Mouse (Mus musculus): ENCODE data around the gene Xxylt1. TPM values are rescaled to one million over a fixed set of nuclear protein-coding genes. Genes with fewer than 3 reads are reported as not detected.
A peak's percentile ranks its signal among the peaks of the same experiment; 100 is the strongest.

The Xxylt1 gene
- total RNA-seq (2022), result 10 to 100 TPM; 22.1 to 26.3 (median 23.2) TPM

DNA sequence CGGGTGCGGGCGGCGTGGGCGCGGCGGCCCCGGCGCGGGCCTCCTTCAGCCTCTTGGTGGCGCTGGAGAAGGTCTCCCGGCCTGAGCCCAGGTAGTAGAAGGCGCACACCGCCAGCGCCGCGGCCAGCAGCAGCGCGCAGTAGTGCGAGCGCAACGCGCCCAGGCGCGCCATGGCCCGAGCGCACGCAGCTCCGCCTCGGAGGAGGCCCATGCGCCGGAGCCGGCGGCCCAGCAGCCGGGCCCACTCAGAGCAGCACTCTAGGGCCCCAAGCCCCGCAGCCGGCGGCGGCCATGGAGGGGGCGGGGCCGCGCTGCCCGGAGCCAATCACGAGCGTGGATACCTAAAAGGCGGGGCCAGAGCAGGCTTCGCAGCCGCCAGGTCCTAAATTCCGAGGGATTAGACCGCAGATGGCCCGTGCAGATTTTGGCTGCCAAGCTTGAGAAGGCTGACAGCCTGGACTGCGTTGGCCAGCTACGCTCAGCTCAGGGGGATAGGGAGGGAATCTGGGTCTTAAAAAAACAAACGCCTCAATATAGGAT, at the start of gene Xxylt1:
TSS of gene Xxylt1 (minus strand) at position 308 of the 540 bp plus-strand sequence.
- DNase-seq (ENCODE audit: low spot score in 2 of 2), result peak; percentile 90 to 94

- DNase-seq (ENCODE audit: low spot score in 2 of 2), result no peak
Measured at GRCm38 (mm10) chr16:31128116-31128515, 46.9 kb upstream of the Xxylt1 start.

DNA sequence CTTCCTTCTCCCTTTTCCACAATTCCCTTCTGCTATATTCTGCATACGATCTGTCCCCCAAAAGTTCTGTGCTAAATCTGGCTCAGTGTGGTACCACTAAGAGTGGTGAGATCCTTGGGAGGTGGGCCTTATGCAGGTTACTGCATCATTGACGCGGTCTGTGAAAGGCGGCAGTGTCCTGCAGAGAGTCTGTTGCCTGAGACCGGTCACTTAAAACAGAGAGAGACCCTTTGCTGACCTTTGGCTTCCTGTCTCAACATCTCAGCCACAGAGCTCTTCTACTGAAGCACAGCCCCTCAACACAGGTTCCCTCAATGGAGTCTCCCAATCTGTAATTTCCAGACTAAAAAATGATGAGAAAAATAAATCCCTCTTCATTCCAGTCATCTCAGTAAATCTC, 43.8 kb upstream of the Xxylt1 start:
- no peak for DNase-seq (ENCODE audit: low spot score in 2 of 2)

DNA sequence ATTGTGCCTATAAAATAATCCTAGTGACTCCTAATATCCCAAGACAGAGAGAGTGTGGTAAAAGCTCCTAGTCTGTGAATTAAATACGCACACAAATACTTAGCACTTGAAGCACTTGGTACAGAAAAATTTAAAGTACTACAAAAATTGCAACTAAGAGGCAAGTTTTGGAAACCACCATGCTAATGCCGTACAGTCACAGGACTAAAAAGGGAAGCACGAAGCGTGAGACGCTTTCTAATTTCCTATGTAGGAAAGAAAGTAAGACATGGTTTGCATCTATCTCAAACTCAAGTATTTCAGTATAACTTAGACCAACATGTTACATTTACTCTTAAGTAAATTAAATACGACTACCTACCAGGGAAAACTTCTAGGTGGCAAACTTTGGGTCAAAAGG, 40.4 kb upstream of the Xxylt1 start:
- no peak for DNase-seq (ENCODE audit: low spot score in 2 of 2)

DNA sequence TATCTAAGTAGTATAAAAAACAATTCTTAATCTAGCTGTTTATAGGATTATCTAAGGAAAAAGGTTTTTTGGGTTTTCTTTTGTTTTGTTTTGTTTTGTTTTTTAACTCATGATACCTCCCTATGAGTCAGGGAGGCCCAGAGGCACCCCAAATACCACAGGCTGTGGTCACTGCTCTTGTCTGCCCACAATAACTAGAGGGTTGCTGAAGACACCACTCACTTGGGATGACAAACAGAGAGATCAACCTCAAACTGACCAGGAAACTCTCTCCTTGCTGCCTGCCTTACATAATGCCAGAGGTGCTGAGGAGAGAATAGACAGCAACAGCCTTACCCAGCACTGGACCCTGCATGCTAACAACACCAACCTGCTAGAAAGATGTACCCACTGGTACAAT, 32.4 kb upstream of the Xxylt1 start:
- DNase-seq (ENCODE audit: low spot score in 2 of 2), result no peak

DNA sequence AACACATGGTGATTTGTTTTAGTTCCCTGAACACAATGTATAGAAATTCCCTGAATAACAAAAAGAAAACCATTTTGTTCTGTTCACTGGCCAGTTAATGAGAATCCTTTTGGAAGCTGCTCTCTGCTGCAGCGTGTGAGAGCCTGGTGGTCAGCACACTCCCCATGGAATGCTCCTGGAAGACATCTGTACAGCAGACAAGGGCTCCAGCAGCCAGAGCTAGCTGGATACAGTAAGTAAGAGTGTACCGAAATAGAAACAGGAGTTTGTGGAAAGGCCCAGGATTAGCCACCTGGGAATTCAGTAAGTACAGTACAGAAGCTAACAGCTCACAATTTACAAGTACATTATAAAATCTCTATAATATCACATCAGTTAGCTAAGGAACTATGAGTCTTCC, 20.1 kb upstream of the Xxylt1 start:
- no peak for DNase-seq (ENCODE audit: low spot score in 2 of 2)

GRCm38 (mm10) chr16:31099906-31100305, 18.7 kb upstream of the Xxylt1 start:
- DNase-seq (ENCODE audit: low spot score in 2 of 2), result no peak

GRCm38 (mm10) chr16:31094036-31094435, 12.8 kb upstream of the Xxylt1 start:
- no peak for DNase-seq (ENCODE audit: low spot score in 2 of 2)

DNA sequence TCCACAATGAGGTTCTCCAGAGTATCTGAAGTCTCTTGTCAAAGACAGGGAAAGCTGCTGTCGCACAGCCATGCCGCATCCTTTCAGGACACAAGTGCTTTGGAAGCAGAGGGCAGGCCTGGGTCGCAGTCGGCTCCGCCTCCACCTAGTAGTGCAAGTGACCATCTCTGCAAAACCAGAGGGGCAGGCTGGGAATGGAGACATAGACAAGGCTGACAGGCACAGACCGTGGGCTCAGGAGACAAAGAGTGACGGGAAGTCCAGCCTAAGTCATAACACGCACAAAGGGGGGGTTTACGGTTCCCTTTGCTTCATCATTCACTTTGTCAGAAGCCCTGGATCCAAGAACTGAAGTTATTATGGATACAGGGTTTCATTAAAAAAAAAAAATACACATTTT, 12.0 kb upstream of the Xxylt1 start:
- DNase-seq (ENCODE audit: low spot score in 2 of 2), result no peak

DNA sequence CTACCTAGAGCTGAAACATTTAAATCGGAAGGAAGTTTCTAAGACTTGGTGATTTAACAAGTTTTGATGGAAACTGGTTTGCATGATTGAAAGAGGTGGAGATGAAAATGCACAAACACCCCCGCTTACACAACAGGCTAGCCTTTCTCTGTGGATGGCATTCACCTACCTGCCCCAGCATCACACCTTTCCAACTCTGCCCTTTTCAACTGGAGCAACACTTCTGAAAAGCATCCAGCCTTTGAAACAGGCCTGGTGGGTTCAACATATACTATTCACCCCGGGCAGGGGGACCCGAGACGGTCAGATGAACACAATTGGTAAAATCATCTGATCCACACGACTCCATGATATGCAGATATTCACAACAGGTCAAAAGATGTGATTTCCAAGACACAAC, 659 bp upstream of the Xxylt1 start:
- no peak for DNase-seq (ENCODE audit: low spot score in 2 of 2)

DNA sequence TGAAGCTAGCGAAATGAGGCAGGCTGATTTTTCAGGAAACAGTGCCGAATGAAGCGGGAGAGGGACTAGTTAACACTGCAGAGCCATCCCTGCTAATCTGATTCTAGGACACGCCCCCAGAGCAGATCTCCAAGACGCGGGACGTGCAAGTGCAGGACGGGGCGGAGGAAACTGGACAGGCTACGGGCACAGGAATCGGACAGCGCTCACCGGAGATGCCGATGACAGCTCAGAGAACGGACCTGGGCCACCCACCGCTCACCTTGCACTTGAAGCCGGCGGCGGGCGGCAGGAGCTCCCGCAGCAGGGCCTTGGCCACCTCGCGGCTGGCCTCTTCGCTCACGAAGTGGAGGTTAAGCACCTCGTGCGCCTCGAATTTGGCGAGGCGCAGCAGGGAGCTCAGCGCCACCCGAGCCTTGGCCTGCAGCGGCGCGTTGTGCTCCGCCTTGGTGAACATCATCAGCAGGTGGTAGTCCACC, 620 bp downstream of the Xxylt1 start:
- peak in 1 of 2 experiments; percentile 47 for DNase-seq (ENCODE audit: low spot score in 2 of 2)

DNA sequence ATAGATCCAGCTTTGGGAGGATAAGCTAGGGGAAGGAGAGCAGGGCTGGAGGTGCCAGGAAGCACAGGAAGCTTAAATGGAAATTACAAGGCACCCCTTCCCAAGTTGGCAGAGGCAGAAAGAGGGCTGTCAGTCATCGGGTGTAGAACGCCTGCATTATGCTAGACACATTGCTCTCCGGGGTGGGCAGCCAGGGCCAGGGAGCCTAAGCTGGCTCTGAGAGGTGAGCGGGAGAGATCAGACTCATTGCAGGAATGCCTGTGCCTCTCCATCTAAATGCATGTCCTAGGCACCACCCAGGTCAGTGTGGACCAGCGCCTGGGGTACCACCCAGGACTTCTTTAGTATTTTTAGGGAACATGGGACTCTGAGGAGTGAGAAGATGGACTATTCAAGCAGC, 3.8 kb downstream of the Xxylt1 start:
- no peak for DNase-seq (ENCODE audit: low spot score in 2 of 2)

DNA sequence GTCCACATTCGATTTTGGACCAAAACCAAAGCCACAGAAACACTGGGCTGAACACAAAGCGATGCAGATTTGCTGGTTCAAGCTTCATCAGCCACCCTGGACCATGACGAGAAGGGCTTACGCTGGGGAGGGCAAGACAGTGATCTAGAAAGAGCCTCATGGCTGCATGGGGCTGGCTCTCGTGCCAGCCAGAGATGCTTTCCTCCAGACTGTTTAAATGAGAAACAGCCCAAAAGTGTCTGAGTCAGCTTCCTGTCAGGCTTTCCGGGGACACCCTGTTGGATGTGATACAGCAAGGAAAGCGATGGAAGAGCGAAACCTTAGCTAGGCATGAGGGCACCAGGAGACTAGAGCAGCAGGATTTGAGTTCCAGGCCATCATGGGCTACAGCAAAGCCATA, 4.8 kb downstream of the Xxylt1 start:
- no peak for DNase-seq (ENCODE audit: low spot score in 2 of 2)

DNA sequence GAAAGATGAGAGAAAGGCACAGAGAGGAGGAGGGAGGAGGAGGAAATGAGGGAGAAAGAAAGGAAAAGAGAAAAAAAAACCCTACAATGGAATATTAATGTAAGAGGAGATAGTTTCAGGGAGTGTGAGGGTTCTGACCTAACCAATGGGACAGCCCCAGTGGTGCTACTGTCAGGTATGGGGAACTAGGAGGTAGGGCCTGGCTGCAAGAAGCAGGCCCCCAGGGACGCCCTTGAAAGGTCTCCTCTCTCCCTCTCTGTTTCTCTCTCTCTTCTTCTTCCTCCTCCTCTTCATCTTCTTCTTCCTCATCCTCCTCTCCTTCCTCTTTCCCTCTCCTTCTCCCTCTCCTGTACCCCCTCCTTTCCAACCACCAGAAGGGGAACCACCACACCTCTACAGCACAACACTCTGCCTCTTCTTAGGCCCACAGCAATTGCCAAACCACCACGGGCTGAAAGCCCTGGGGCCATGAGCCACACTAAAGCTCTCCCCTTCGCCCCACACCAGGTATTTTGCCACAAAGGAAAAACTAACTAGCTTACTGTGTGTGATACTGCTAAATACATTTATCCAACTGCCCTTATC, 6.8 kb downstream of the Xxylt1 start:
- no peak for DNase-seq (ENCODE audit: low spot score in 2 of 2)

- DNase-seq (ENCODE audit: low spot score in 2 of 2), result no peak
Measured at GRCm38 (mm10) chr16:31071731-31072130, 9.5 kb downstream of the Xxylt1 start.

DNA sequence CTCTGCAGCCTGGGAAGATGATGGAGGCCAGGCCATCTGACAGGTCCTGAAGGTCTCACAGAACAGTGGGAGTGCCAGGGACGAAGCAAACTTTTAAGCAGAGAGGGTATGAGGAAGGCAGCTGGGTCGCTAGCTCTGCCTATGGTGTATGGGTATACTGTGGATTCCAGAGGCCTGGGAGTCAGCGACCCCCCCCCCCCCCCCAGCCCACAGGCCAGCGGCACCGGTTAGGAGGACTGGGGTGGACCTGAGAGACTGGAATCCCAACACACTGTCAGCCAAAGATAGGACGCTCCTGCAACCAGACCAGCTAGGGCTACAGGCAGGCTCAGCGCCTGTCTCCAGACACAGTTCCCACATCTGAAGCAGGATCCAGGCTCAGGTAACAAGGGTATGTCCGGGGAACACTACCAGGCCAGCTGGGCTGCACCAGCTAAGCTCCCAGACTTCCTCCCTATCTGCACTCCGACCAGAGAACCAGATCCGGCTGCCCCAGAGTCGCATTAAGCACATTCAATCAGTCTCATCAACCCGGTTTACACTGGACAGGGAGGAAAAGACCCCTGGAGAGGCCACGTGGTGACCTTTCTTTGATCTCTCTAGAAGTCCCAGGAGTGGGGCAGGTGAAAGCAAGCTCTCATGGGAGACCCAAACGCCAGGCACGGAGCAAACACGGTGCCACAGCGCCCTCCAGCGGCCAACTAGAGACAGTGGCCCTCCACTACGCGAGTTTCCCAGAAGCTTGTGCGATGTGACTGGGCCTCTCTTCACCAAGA, 10.7 kb downstream of the Xxylt1 start:
- DNase-seq (ENCODE audit: low spot score in 2 of 2), result peak; percentile 61 to 90

- DNase-seq (ENCODE audit: low spot score in 2 of 2), result peak in 1 of 2 experiments; percentile 65
Measured at GRCm38 (mm10) chr16:31069211-31070166, 11.7 kb downstream of the Xxylt1 start.

GRCm38 (mm10) chr16:31068280-31068679, 13.0 kb downstream of the Xxylt1 start:
- no peak for DNase-seq (ENCODE audit: low spot score in 2 of 2)

- no peak for DNase-seq (ENCODE audit: low spot score in 2 of 2)
Measured at GRCm38 (mm10) chr16:31066344-31067098, 14.7 kb downstream of the Xxylt1 start.

- DNase-seq (ENCODE audit: low spot score in 2 of 2), result no peak
Measured at GRCm38 (mm10) chr16:31064782-31065181, 16.4 kb downstream of the Xxylt1 start.

DNA sequence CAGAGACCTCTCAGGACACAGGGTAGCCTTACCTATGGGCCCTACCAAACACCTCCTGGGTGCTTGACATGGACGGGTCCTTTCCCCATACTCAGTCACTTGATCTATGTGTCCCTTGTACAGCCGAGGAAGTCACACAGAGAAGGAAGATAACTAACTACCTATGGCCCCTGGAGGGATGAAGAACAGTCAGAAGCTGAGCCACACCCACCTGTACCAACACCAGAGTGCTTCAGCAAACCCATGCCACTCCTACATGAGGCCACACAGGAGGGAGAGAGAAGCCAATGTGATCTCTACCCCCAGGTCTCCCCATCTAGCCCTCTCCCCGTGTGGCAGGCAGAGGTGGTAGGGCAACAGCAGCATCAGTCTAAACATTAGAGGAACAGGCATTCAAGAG, 18.3 kb downstream of the Xxylt1 start:
- DNase-seq (ENCODE audit: low spot score in 2 of 2), result no peak

All from left cerebral cortex, adult 8-10 months (tissue).